Mouse (Mus musculus): ENCODE measurements around the gene Rad51d. TPM values are rescaled to one million over a fixed set of nuclear protein-coding genes. Genes with fewer than 3 reads are reported as not detected.
A peak's percentile ranks its signal among the peaks of the same experiment; 100 is the strongest.

Rad51d gene
- polyA plus RNA-seq, 1 experiment from 2014 or later = 8.7 TPM

- DNase-seq (ENCODE audit: low spot score) = peak; percentile 88
- ATAC-seq = no peak
- no peaks in the 10 kb centered on the region for H3K27me3 ChIP-seq (replicated peaks; ENCODE audit: insufficient read depth, low read length)
- no peaks in the 10 kb centered on the region for H3K36me3 ChIP-seq (ENCODE audit: insufficient read depth, low read length)
- peak overlapping the region; percentile 74 for H3K4me2 ChIP-seq (replicated peaks; ENCODE audit: low read depth, low read length)
- H3K27ac ChIP-seq (ENCODE audit: low read length) = peak overlapping the region; percentile 91
- TF ChIP-seq EP300 (IDR thresholded peaks at IDR 0.05) (no peak), CTCF (IDR thresholded peaks at IDR 0.05) (no peak)
- H3K9me3 ChIP-seq (ENCODE audit: low read length) = no peaks in the 10 kb centered on the region
- no peaks in the 10 kb centered on the region; the same call in 1 of the 2 replicates for H3K4me1 ChIP-seq (ENCODE audit: insufficient read depth, low read depth, low read length)
- WGBS = 53% methylated on average over 9 of the region's 9 CpGs
- peak overlapping the region; percentile 93 for H3K4me3 ChIP-seq (ENCODE audit: low read depth, low read length)
- H3K9ac ChIP-seq (replicated peaks; ENCODE audit: low read depth) = no peak overlapping the region
Observed at GRCm38 (mm10) chr11:82869506-82870172, 20.8 kb downstream of the Rad51d start.

- Histone ChIP-seq H3K9ac (replicated peaks; ENCODE audit: low read depth) (no peak overlapping the region), H3K27ac (ENCODE audit: low read length) (no peak overlapping the region), H3K4me1 (ENCODE audit: insufficient read depth, low read depth, low read length) (no peaks in the 10 kb centered on the region; the same call in 1 of the 2 replicates), H3K36me3 (ENCODE audit: insufficient read depth, low read length) (no peaks in the 10 kb centered on the region), H3K4me2 (replicated peaks; ENCODE audit: low read depth, low read length) (no peak overlapping the region), H3K27me3 (replicated peaks; ENCODE audit: insufficient read depth, low read length) (no peaks in the 10 kb centered on the region), H3K4me3 (ENCODE audit: low read depth, low read length) (no peak overlapping the region), H3K9me3 (ENCODE audit: low read length) (no peaks in the 10 kb centered on the region)
- DNase-seq (ENCODE audit: low spot score) (no peak), ATAC-seq (no peak)
- 74% methylated on average over 5 of the region's 5 CpGs for WGBS
- TF ChIP-seq CTCF (IDR thresholded peaks at IDR 0.05) = no peak
- TF ChIP-seq EP300 (IDR thresholded peaks at IDR 0.05) = no peak
Observed at GRCm38 (mm10) chr11:82867956-82868355, 22.5 kb downstream of the Rad51d start.

- no peak overlapping the region for H3K27ac ChIP-seq (ENCODE audit: low read length)
- H3K9me3 ChIP-seq (ENCODE audit: low read length) = no peaks in the 10 kb centered on the region
- H3K4me2 ChIP-seq (replicated peaks; ENCODE audit: low read depth, low read length) = no peak overlapping the region
- no peak for DNase-seq (ENCODE audit: low spot score)
- H3K9ac ChIP-seq (replicated peaks; ENCODE audit: low read depth) = no peak overlapping the region
- no peak overlapping the region for H3K4me3 ChIP-seq (ENCODE audit: low read depth, low read length)
- no peaks in the 10 kb centered on the region for H3K36me3 ChIP-seq (ENCODE audit: insufficient read depth, low read length)
- no peaks in the 10 kb centered on the region; the same call in 1 of the 2 replicates for H3K4me1 ChIP-seq (ENCODE audit: insufficient read depth, low read depth, low read length)
- TF ChIP-seq CTCF (IDR thresholded peaks at IDR 0.05) = no peak
- TF ChIP-seq EP300 (IDR thresholded peaks at IDR 0.05) = no peak
- H3K27me3 ChIP-seq (replicated peaks; ENCODE audit: insufficient read depth, low read length) = no peaks in the 10 kb centered on the region
- ATAC-seq = no peak
- 34% methylated on average over 7 of the region's 7 CpGs for WGBS
Observed at GRCm38 (mm10) chr11:82866850-82867564, 23.4 kb downstream of the Rad51d start.

GRCm38 (mm10) chr11:82865957-82866356, 24.5 kb downstream of the Rad51d start:
- Histone ChIP-seq H3K4me2 (replicated peaks; ENCODE audit: low read depth, low read length) (no peak overlapping the region), H3K9ac (replicated peaks; ENCODE audit: low read depth) (no peak overlapping the region), H3K27me3 (replicated peaks; ENCODE audit: insufficient read depth, low read length) (no peaks in the 10 kb centered on the region), H3K36me3 (ENCODE audit: insufficient read depth, low read length) (no peaks in the 10 kb centered on the region), H3K27ac (ENCODE audit: low read length) (no peak overlapping the region), H3K4me1 (ENCODE audit: insufficient read depth, low read depth, low read length) (no peaks in the 10 kb centered on the region; the same call in 1 of the 2 replicates), H3K9me3 (ENCODE audit: low read length) (no peaks in the 10 kb centered on the region), H3K4me3 (ENCODE audit: low read depth, low read length) (no peak overlapping the region)
- TF ChIP-seq EP300 (IDR thresholded peaks at IDR 0.05) (no peak), CTCF (IDR thresholded peaks at IDR 0.05) (no peak)
- no peak for DNase-seq (ENCODE audit: low spot score)
- no peak for ATAC-seq
- WGBS = 82% methylated on average over 10 of the region's 10 CpGs

- ATAC-seq = no peak
- Histone ChIP-seq H3K4me3 (ENCODE audit: low read depth, low read length) (no peak overlapping the region), H3K9me3 (ENCODE audit: low read length) (no peaks in the 10 kb centered on the region), H3K27ac (ENCODE audit: low read length) (no peak overlapping the region), H3K4me2 (replicated peaks; ENCODE audit: low read depth, low read length) (no peak overlapping the region), H3K27me3 (replicated peaks; ENCODE audit: insufficient read depth, low read length) (no peaks in the 10 kb centered on the region), H3K36me3 (ENCODE audit: insufficient read depth, low read length) (no peaks in the 10 kb centered on the region), H3K4me1 (ENCODE audit: insufficient read depth, low read depth, low read length) (no peaks in the 10 kb centered on the region), H3K9ac (replicated peaks; ENCODE audit: low read depth) (no peak overlapping the region)
- 45% methylated on average over 4 of the region's 4 CpGs for WGBS
- TF ChIP-seq CTCF (IDR thresholded peaks at IDR 0.05) = no peak
- TF ChIP-seq EP300 (IDR thresholded peaks at IDR 0.05) = no peak
- no peak for DNase-seq (ENCODE audit: low spot score)
Observed at GRCm38 (mm10) chr11:82863488-82863931, 26.9 kb downstream of the Rad51d start.

GRCm38 (mm10) chr11:82863059-82863458, 27.4 kb downstream of the Rad51d start:
- no peak overlapping the region for H3K27ac ChIP-seq (ENCODE audit: low read length)
- no peak overlapping the region for H3K9ac ChIP-seq (replicated peaks; ENCODE audit: low read depth)
- no peak overlapping the region for H3K4me2 ChIP-seq (replicated peaks; ENCODE audit: low read depth, low read length)
- no peak overlapping the region for H3K4me3 ChIP-seq (ENCODE audit: low read depth, low read length)
- H3K9me3 ChIP-seq (ENCODE audit: low read length) = no peaks in the 10 kb centered on the region
- no peak for DNase-seq (ENCODE audit: low spot score)
- no peaks in the 10 kb centered on the region for H3K4me1 ChIP-seq (ENCODE audit: insufficient read depth, low read depth, low read length)
- no peak for TF ChIP-seq CTCF (IDR thresholded peaks at IDR 0.05)
- no peak for TF ChIP-seq EP300 (IDR thresholded peaks at IDR 0.05)
- H3K27me3 ChIP-seq (replicated peaks; ENCODE audit: insufficient read depth, low read length) = no peaks in the 10 kb centered on the region
- no peak for ATAC-seq
- WGBS = 84% methylated on average over 2 of the region's 2 CpGs
- no peaks in the 10 kb centered on the region for H3K36me3 ChIP-seq (ENCODE audit: insufficient read depth, low read length)

Measured in lung, postnatal 0 days (tissue).